Mouse (Mus musculus) gonadal fat pad, adult 2 months (tissue): Measurements from ENCODE around the gene Sppl3. TPM values are rescaled to one million over a fixed set of nuclear protein-coding genes. Genes with fewer than 3 reads are reported as not detected.

Experiments
- DNase-seq: peaks from one replicate; pipeline ENCODE4 v3.0.0-alpha.2; 2012; ENCODE audit warnings: low read depth
- polyA plus RNA-seq: library from polyadenylated mRNA; depleted of rRNA; stranded (reverse); fragments of >200 nt; gene quantifications from 2 replicates; pipeline ENCODE4 v1.2.3, GENCODE M21; 2012

Gene Sppl3
- polyA plus RNA-seq, 1 experiment: 55.5 TPM

GRCm38 (mm10) chr5:115126578-115127312 is 115.8 kb downstream of the Sppl3 start:
- no peak for DNase-seq

DNA sequence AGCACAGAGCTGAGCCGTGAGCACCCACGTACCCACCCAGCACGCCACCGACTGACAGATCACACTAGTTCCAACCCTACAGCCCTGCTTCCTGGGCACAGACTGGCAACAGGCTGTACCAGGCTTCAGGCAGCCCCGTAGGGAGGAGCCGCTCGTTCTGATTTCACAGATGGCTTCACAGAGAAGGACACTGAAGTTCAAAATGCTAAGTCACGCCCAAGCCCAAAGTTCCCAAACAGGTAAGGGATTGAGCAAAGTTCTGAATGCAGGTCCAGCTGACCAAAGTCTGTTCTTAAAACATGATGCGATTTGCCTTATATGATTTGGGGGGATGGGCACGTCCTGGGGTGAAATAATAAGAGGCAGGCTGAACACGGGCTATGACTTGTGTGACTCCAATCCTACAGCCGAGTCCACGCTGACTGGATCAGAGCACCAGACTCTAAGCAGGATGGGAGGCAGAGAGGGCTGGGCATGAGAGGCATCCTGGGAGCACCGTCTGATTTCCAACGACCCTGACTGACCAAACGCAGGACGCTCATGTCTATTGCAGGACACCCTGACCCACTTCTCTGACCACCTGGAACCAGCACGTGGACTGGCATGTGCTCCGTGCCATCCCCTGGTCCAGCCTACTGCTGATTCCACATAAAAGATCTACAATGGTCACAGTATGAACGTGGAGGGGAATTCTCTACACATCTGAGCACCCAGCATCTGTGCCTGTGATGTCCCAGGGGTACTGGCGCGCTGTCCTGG is 116.7 kb downstream of the Sppl3 start:
- no peak for DNase-seq

- DNase-seq: no peak
Observed at GRCm38 (mm10) chr5:115129328-115129727, 118.4 kb downstream of the Sppl3 start.

GRCm38 (mm10) chr5:115132465-115132864 is 121.5 kb downstream of the Sppl3 start:
- no peak for DNase-seq

DNA sequence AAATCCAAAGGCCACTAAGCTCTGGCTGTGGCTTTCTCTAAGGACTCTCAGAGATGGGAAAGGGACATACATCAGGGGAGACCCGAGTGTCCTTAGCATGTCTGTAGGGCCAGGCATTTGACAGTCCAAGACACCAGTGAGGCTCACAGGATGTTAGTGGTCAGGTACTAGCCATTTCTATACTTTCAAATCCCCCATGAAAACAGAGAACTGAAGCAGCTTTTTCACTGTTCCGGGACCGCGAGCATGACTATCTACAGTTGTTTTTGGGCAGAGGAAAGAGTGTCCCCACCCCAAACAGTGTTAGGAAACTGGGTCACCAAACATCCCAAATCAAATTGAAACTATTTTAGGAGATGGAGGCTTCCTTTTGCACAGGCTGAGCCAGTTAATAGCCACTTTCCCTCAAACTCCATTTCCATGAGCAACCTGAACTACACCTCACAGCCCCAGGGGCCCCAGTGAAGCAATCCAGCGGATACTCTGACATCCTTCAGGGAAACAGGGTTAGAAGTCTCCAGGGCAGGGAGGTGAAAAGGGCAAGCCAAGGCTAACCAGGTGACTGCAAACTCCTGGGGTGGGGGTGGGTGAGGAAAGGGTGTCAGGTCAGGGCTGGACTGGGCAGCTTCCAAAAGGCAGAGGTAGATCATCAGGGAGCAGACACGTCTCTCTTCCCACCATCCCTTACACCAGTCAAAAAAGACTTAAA is 122.6 kb downstream of the Sppl3 start:
- no peak for DNase-seq

DNA sequence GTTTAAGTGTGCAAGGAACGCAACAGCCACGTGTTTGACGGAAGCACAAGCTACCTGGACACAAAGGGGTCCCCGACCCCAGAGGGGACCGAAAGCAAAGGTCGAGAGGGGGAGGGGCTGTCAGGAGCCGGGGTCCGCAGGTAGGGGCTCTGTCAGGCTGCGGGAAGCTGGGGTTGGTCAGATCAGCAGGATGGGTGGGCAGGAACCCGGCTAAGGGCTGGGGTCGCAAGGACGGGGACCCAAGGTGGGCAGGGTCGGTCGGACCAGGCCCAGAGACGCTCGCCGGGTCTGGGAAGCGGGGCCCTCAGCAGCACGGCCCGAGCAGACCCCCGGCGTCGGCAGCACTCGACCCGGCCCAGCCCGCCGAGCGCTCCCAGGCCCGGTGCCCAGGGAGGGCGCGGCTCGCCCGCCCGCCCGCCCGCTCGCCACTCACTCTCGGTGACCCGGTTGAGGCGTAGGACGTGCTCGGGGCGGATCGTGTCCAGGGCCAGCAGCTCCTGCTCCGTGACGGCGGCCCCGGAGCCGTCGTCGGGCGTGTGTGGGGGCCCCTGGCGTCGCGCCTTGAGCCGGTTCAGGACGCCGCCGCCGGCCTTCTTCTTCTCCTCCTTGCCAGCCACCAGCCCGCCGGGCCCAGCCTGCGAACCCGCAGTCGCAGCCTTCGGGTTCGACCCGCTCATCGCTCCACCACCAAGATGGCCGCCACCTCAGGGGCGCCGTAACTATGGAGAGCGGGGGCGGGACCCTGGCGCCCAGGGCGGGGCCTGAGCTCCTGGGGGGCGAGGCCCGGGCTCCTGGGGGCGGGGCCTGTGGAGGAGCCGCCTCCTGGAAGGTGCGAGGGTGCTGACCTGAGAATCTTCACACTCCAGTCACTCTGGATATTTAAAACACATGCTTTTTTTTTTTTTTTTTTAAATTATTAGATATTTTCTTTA is 123.6 kb downstream of the Sppl3 start, which contains the start of gene Unc119b:
Unc119b (minus strand) TSS at position 742 of the 932 bp plus-strand sequence.
- DNase-seq: no peak

GRCm38 (mm10) chr5:115139124-115139523 is 128.2 kb downstream of the Sppl3 start:
- DNase-seq: no peak

DNA sequence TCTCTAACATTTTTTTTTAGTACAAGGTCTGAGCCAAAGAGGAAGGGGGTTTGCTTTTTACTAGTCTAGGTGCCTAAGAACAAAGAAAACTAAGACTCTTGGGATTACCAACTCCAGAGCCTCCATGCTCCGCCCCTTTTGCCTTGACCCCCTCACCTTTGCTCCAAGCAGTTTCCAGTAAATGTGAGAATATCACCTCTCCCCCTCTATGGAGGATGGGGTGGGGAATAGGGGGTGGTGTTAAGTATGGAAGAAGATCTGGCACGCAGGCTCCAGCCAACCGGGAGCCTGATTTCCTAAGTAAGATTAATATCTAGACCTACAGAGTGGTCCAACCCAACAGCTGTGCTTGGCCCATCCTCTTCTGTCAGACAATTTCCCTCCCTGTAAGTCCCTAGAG is 129.8 kb downstream of the Sppl3 start:
- DNase-seq: no peak

DNA sequence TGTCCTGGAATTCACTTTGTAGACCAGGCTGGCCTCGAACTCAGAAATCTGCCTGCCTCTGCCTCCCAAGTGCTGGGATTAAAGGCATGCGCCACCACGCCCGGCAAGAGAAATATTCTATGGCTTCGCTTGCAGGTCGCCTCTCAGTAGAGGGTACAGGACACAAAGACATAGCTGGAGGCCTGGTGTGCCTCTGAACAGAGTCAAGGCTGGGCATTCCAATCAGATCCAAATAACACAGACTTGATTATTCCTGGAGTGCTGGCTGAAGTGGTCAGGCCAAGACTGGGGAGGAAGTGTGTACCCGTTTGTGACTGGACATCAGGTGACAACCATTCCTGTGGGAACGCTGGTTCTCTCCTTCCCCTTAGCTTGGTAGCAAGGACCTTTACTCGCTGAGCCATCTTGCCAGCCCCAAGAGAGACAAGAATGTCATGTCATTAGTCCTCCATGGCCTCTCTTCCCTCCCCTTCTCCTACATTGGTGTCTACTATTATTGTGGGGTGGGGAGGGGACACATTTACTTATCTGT is 131.3 kb downstream of the Sppl3 start:
- DNase-seq: no peak

DNA sequence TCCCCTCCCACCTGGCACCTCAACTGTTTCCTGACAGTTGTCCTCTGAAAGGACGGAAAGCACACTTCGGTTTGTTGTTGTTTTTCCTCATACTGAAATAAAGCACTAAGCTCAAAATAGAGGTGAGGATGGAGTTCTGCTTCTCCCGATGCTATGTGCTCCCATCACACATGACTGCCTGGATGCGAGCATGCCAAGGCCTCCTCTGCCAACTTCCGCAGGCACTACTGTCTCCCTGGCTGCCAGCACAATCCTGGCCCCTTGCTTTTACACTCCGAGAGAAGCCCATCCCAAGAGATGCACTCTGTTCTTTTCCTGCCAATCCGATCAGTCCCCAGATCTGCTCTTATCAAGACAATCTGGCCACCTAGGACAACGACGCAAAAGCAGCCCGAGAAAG is 132.6 kb downstream of the Sppl3 start:
- DNase-seq: no peak

DNA sequence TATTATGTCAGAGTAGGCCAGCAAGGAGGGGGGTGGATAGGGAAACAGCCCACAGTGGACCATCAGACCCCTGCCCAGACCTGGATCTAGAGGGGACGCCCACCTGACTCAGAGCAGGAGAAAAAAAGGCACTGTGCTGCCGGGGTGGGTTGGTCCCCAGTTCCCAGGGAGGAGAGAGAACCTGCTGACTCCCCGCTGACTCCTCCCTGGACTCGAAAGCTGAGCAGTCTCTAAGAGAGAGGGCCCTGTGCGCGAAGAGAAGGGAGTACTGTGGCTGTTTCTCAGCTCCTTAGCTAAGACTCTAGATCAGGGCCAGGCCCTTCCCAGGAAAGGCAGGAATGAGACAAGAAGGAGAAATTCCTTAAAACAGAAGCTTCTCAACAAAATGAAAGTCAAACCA is 133.5 kb downstream of the Sppl3 start:
- DNase-seq: no peak

GRCm38 (mm10) chr5:115145253-115145968 is 134.5 kb downstream of the Sppl3 start:
- DNase-seq: no peak

GRCm38 (mm10) chr5:115145976-115146746 is 135.2 kb downstream of the Sppl3 start:
- DNase-seq: no peak

DNA sequence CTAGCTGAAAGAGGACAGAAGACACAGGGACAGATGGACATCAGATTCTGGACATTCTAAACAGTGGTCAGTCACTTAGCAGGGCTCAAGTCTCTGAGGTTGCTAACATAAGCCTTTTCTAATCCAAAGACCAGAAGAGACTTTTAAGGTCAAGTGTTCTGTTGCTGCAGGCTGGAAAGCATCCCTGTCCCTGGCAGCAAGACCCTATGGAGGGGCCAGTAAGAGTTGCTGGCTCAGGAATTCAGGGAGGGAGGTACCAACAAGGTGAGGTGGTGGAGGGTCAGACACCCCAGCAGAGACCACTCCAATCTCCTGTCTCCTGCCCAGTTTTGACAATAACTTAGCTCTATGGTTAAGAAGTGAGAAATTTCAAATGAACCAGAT is 135.8 kb downstream of the Sppl3 start:
- DNase-seq: no peak

GRCm38 (mm10) chr5:115147388-115147787 is 136.5 kb downstream of the Sppl3 start:
- DNase-seq: no peak

GRCm38 (mm10) chr5:115148378-115148777 is 137.4 kb downstream of the Sppl3 start:
- no peak for DNase-seq
